Mouse (Mus musculus): ENCODE measurements at regions not wholly inside any gene's neighbourhood (a gene's known extent, or its start where the extent isn't known, plus 50 kb on each side); places are given as distances from the start of the nearest gene placed in this dataset.

- TF ChIP-seq CTCF (IDR thresholded peaks at IDR 0.05; ENCODE audit: low read depth) (no peak), EP300 (IDR thresholded peaks at IDR 0.05; ENCODE audit: low read depth) (no peak)
Observed at GRCm38 (mm10) chr4:89486963-89487362, 176.1 kb upstream of the Cdkn2b start.
